In the genomic region with DNA sequence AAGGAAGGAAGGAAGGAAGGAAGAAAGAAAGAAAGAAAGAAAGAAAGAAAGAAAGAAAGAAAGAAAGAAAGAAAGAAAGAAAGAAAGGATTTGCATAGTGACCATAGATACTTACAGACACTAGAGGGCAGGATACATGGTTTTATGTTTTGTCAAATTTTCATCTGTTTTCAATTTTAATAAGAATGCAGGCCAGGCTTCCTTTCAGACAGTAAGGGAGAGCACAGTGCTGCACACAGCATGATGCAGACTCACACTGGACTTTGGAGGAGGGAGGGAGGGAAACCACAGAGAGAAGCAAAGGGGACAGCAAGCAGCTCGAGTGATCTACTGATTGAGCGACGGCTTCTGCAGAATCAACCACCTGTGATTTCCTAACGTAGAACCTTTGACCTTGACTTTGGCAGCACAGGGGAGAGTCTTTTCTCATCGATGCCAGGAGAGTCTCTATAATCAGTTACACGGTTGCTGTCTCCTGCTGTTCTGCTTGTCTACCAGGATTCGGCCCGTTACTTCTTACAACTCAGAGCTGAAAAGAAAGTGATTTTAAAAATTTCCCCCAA, we compare ENCODE assay signal across 12 mouse cellular contexts.
DNase-seq lines count a peak whose midpoint lies in the region; ATAC-seq lines count a peak whose summit lies in the region.
"Had no signal": no experiment of that assay in that cellular context is flagged by ENCODE, and none has a peak within 500 bp of the region (broad histone marks: within the 10 kb centered on the region; RNA-seq: fewer than 3 reads in every experiment).

No protein-coding gene starts in this region.

- no peaks in the 10 kb centered on the region for H3K36me3 ChIP-seq in hindbrain, embryonic 11.5 days (ENCODE audit: control insufficient read depth, insufficient read depth, low read length)
- no peaks in the 10 kb centered on the region for H3K36me3 ChIP-seq in hindbrain, embryonic 12.5 days
- no peaks in the 10 kb centered on the region for H3K36me3 ChIP-seq in midbrain, embryonic 14.5 days (ENCODE audit: control insufficient read depth, insufficient read depth, low read length)
- H3K36me3 ChIP-seq in midbrain, embryonic 10.5 days: no peaks in the 10 kb centered on the region
- no peaks in the 10 kb centered on the region for H3K36me3 ChIP-seq in embryonic facial prominence, embryonic 15.5 days
- H3K36me3 ChIP-seq: heart, embryonic 13.5 days had no signal

- WGBS in hindbrain, embryonic 11.5 days: 54% methylated on average over 8 of the region's 8 CpGs
- 53% methylated on average over 8 of the region's 8 CpGs for WGBS in hindbrain, embryonic 12.5 days
- WGBS in midbrain, embryonic 14.5 days: 71% methylated on average over 8 of the region's 8 CpGs
- 69% methylated on average over 8 of the region's 8 CpGs for WGBS in midbrain, embryonic 10.5 days
- 28% methylated on average over 8 of the region's 8 CpGs for WGBS in embryonic facial prominence, embryonic 15.5 days

- no peaks in the 10 kb centered on the region for H3K4me1 ChIP-seq in hindbrain, embryonic 11.5 days (replicated peaks; ENCODE audit: control insufficient read depth, insufficient read depth, low read length)
- H3K4me1 ChIP-seq in hindbrain, embryonic 12.5 days: no peaks in the 10 kb centered on the region
- H3K4me1 ChIP-seq in midbrain, embryonic 14.5 days (ENCODE audit: control insufficient read depth, insufficient read depth, low read length): no peaks in the 10 kb centered on the region
- H3K4me1 ChIP-seq in midbrain, embryonic 10.5 days: no peaks in the 10 kb centered on the region
- H3K4me1 ChIP-seq in embryonic facial prominence, embryonic 15.5 days: 0 out of 2 replicates have a peak, but pooled peaks cover 7% of the 10 kb centered on the region
- H3K4me1 ChIP-seq: heart, embryonic 13.5 days had no signal

- no peaks in the 10 kb centered on the region for H3K9me3 ChIP-seq in hindbrain, embryonic 11.5 days (ENCODE audit: control insufficient read depth, low read length)
- H3K9me3 ChIP-seq in hindbrain, embryonic 12.5 days (replicated peaks): 0 out of 2 replicates have a peak, but pooled peaks cover 3% of the 10 kb centered on the region
- no peaks in the 10 kb centered on the region for H3K9me3 ChIP-seq in midbrain, embryonic 14.5 days (ENCODE audit: control insufficient read depth, low read length)
- H3K9me3 ChIP-seq in midbrain, embryonic 10.5 days (replicated peaks): peaks cover 11% of the 10 kb centered on the region; the same call in 1 of the 2 replicates
- no peaks in the 10 kb centered on the region for H3K9me3 ChIP-seq in embryonic facial prominence, embryonic 15.5 days (replicated peaks)

- H3K4me2 ChIP-seq in hindbrain, embryonic 11.5 days (replicated peaks; ENCODE audit: low read depth, low read length): no peak overlapping the region
- H3K4me2 ChIP-seq in hindbrain, embryonic 12.5 days (replicated peaks): no peak overlapping the region
- H3K4me2 ChIP-seq in midbrain, embryonic 14.5 days (ENCODE audit: low read length): no peak overlapping the region
- peak overlapping the region; percentile 34 for H3K4me2 ChIP-seq in embryonic facial prominence, embryonic 15.5 days (replicated peaks)
- H3K4me2 ChIP-seq: heart, embryonic 13.5 days had no signal

- no peak overlapping the region for H3K27ac ChIP-seq in hindbrain, embryonic 11.5 days (ENCODE audit: low read depth, low read length)
- H3K27ac ChIP-seq in hindbrain, embryonic 12.5 days: no peak overlapping the region
- no peak overlapping the region for H3K27ac ChIP-seq in midbrain, embryonic 14.5 days (replicated peaks; ENCODE audit: low read depth, low read length)
- no peak overlapping the region for H3K27ac ChIP-seq in midbrain, embryonic 10.5 days (replicated peaks)
- H3K27ac ChIP-seq in embryonic facial prominence, embryonic 15.5 days (replicated peaks): no peak overlapping the region
- H3K27ac ChIP-seq: heart, embryonic 13.5 days had no signal

- no peak overlapping the region for H3K9ac ChIP-seq in hindbrain, embryonic 11.5 days (ENCODE audit: low read depth, low read length)
- H3K9ac ChIP-seq in hindbrain, embryonic 12.5 days: no peak overlapping the region
- no peak overlapping the region for H3K9ac ChIP-seq in midbrain, embryonic 14.5 days (replicated peaks; ENCODE audit: low read length)
- H3K9ac ChIP-seq in embryonic facial prominence, embryonic 15.5 days: no peak overlapping the region
- H3K9ac ChIP-seq: heart, embryonic 13.5 days had no signal

- H3K27me3 ChIP-seq in hindbrain, embryonic 11.5 days (ENCODE audit: control insufficient read depth, insufficient read depth, low read length): no peaks in the 10 kb centered on the region
- no peaks in the 10 kb centered on the region for H3K27me3 ChIP-seq in hindbrain, embryonic 12.5 days
- no peaks in the 10 kb centered on the region for H3K27me3 ChIP-seq in midbrain, embryonic 14.5 days (ENCODE audit: control insufficient read depth, insufficient read depth, low read length)
- H3K27me3 ChIP-seq in midbrain, embryonic 10.5 days (ENCODE audit: low read depth, poor library complexity, severe bottlenecking): no peaks in the 10 kb centered on the region
- H3K27me3 ChIP-seq in embryonic facial prominence, embryonic 15.5 days: no peaks in the 10 kb centered on the region
- H3K27me3 ChIP-seq: heart, embryonic 13.5 days had no signal

- DNase-seq in hindbrain, embryonic 11.5 days (ENCODE audit: low spot score): peak; percentile 12
- DNase-seq in midbrain, embryonic 14.5 days: peak; percentile 32
- DNase-seq in midbrain, embryonic 10.5 days (ENCODE audit: low spot score): no peak
- DNase-seq in skeletal muscle tissue, adult 2 months (ENCODE audit: low read depth, low spot score): peak; percentile 32
- no peak for DNase-seq in urinary bladder, postnatal 25 days (ENCODE audit: low spot score)
- no peak for DNase-seq in retina, embryonic 14.5 days (ENCODE audit: low spot score)
- DNase-seq: adrenal gland, adult 8-10 months; lung, postnatal 10 days had no signal

- ATAC-seq in hindbrain, embryonic 11.5 days (ENCODE audit: low FRiP score): no peak
- ATAC-seq in hindbrain, embryonic 12.5 days (ENCODE audit: low FRiP score): no peak
- no peak for ATAC-seq in midbrain, embryonic 14.5 days (ENCODE audit: low FRiP score, low TSS enrichment)
- no peak for ATAC-seq in embryonic facial prominence, embryonic 15.5 days (ENCODE audit: insufficient number of reproducible peaks, low FRiP score, low TSS enrichment, low read depth)
- ATAC-seq: forebrain, embryonic 16.5 days had no signal

- H3K4me3 ChIP-seq in hindbrain, embryonic 11.5 days (ENCODE audit: low read depth, low read length): no peak overlapping the region
- H3K4me3 ChIP-seq in hindbrain, embryonic 12.5 days: no peak overlapping the region
- H3K4me3 ChIP-seq in midbrain, embryonic 14.5 days (replicated peaks; ENCODE audit: low read depth, low read length): no peak overlapping the region
- H3K4me3 ChIP-seq in midbrain, embryonic 10.5 days: no peak overlapping the region
- peak overlapping the region; percentile 19; the same call in 1 of the 2 replicates for H3K4me3 ChIP-seq in embryonic facial prominence, embryonic 15.5 days (replicated peaks)
- H3K4me3 ChIP-seq: heart, embryonic 13.5 days had no signal

Comparison
In these comparisons a context has a peak if more than half of its experiments do, and no peak if none do; other contexts are left out.
1. DNase-seq: peak in hindbrain, embryonic 11.5 days (single experiment), midbrain, embryonic 14.5 days (single experiment) and skeletal muscle tissue, adult 2 months (single experiment); none in midbrain, embryonic 10.5 days (single experiment), urinary bladder, postnatal 25 days (single experiment) and retina, embryonic 14.5 days (single experiment).